Comparison of ENCODE assay signal across 10 mouse cellular contexts in genomic region chr4:116405276-116405954, GRCm38 (mm10). TPM values are rescaled to one million over a fixed set of nuclear protein-coding genes. Genes with fewer than 3 reads are reported as not detected.
DNase-seq lines count a peak whose midpoint lies in the region; ATAC-seq and TF ChIP-seq lines count a peak whose summit lies in the region.
"Had no signal": no experiment of that assay in that cellular context is flagged by ENCODE, and none has a peak within 500 bp of the region (broad histone marks: within the 10 kb centered on the region; RNA-seq: fewer than 3 reads in every experiment).

No protein-coding gene starts in this region.

- peak overlapping the region; percentile 27 for H3K4me2 ChIP-seq in embryonic facial prominence, embryonic 15.5 days (replicated peaks)
- peak overlapping the region; percentile 57 for H3K4me2 ChIP-seq in hindbrain, embryonic 14.5 days (replicated peaks)
- H3K4me2 ChIP-seq in neural tube, embryonic 14.5 days (ENCODE audit: low read depth, low read length) = peak overlapping the region; percentile 59

- H3K36me3 ChIP-seq in embryonic facial prominence, embryonic 15.5 days = no peaks in the 10 kb centered on the region
- no peaks in the 10 kb centered on the region for H3K36me3 ChIP-seq in hindbrain, embryonic 14.5 days (replicated peaks; ENCODE audit: control insufficient read depth, insufficient read depth)
- no peaks in the 10 kb centered on the region for H3K36me3 ChIP-seq in neural tube, embryonic 14.5 days (ENCODE audit: control insufficient read depth, insufficient read depth, low read length)
- H3K36me3 ChIP-seq: G1E had no signal

- no peak for TF ChIP-seq CTCF in layer of hippocampus, adult 2 months (conservative IDR thresholded peaks at IDR 0.05)

- no peaks in the 10 kb centered on the region for H3K9me3 ChIP-seq in embryonic facial prominence, embryonic 15.5 days (replicated peaks)
- H3K9me3 ChIP-seq in hindbrain, embryonic 14.5 days (ENCODE audit: control insufficient read depth, low read length) = no peaks in the 10 kb centered on the region
- no peaks in the 10 kb centered on the region for H3K9me3 ChIP-seq in neural tube, embryonic 14.5 days (ENCODE audit: control insufficient read depth, low read length)
- H3K9me3 ChIP-seq: G1E had no signal

- DNase-seq in layer of hippocampus, adult 2 months (ENCODE audit: low spot score in 2 of 2) = no peak
- DNase-seq in layer of hippocampus, adult 11-12 months (ENCODE audit: low spot score) = no peak
- DNase-seq in hindbrain, embryonic 14.5 days (ENCODE audit: low spot score) = no peak
- no peak for DNase-seq in gastrocnemius, postnatal 14 days
- DNase-seq in natural killer cell, adult 2 months (ENCODE audit: low spot score in 2 of 2) = no peak
- DNase-seq: kidney, adult 9 months; liver, postnatal 0 days had no signal

- no peaks in the 10 kb centered on the region for H3K27me3 ChIP-seq in embryonic facial prominence, embryonic 15.5 days
- H3K27me3 ChIP-seq in hindbrain, embryonic 14.5 days (ENCODE audit: control insufficient read depth, insufficient read depth, low read length) = no peaks in the 10 kb centered on the region
- no peaks in the 10 kb centered on the region for H3K27me3 ChIP-seq in neural tube, embryonic 14.5 days (ENCODE audit: control insufficient read depth, insufficient read depth, low read length)

- intact Hi-C loops in gastrocnemius, postnatal 14 days (cut with DNase I; ENCODE audit: low total_unique reads) = no loop called here

- H3K27ac ChIP-seq in layer of hippocampus, adult 2 months = peak overlapping the region; percentile 86
- 0 out of 2 replicates have a peak overlapping the region, but pooled peaks have one; percentile 48 for H3K27ac ChIP-seq in embryonic facial prominence, embryonic 15.5 days (replicated peaks)
- H3K27ac ChIP-seq in hindbrain, embryonic 14.5 days = peak overlapping the region; percentile 88
- peak overlapping the region; percentile 87 for H3K27ac ChIP-seq in neural tube, embryonic 14.5 days (ENCODE audit: low read depth, low read length)

- no peak for ATAC-seq in embryonic facial prominence, embryonic 15.5 days (ENCODE audit: insufficient number of reproducible peaks, low FRiP score, low TSS enrichment, low read depth)
- ATAC-seq in hindbrain, embryonic 14.5 days (ENCODE audit: low FRiP score) = 0 out of 2 replicates have a peak, but pooled peaks have one; percentile 21
- ATAC-seq in neural tube, embryonic 14.5 days (ENCODE audit: low read depth) = peak; percentile 54; the same call in 1 of the 2 replicates
- ATAC-seq: liver, postnatal 0 days had no signal

- 0 out of 2 replicates have a peak overlapping the region, but pooled peaks have one; percentile 15 for H3K9ac ChIP-seq in embryonic facial prominence, embryonic 15.5 days
- peak overlapping the region; percentile 66 for H3K9ac ChIP-seq in hindbrain, embryonic 14.5 days
- peak overlapping the region; percentile 63; the same call in 1 of the 2 replicates for H3K9ac ChIP-seq in neural tube, embryonic 14.5 days (replicated peaks; ENCODE audit: low read depth, low read length)
- H3K9ac ChIP-seq: liver, postnatal 0 days had no signal

- 53% methylated on average over 7 of the region's 7 CpGs for WGBS in embryonic facial prominence, embryonic 15.5 days
- WGBS in hindbrain, embryonic 14.5 days = 21% methylated on average over 7 of the region's 7 CpGs
- 32% methylated on average over 7 of the region's 7 CpGs for WGBS in neural tube, embryonic 14.5 days

- H3K4me3 ChIP-seq in layer of hippocampus, adult 2 months = peak overlapping the region; percentile 56
- 0 out of 2 replicates have a peak overlapping the region, but pooled peaks have one; percentile 20 for H3K4me3 ChIP-seq in embryonic facial prominence, embryonic 15.5 days (replicated peaks)
- peak overlapping the region; percentile 34 for H3K4me3 ChIP-seq in hindbrain, embryonic 14.5 days (replicated peaks; ENCODE audit: low read length)
- H3K4me3 ChIP-seq in neural tube, embryonic 14.5 days (ENCODE audit: low read depth, low read length) = peak overlapping the region; percentile 34

- H3K4me1 ChIP-seq in embryonic facial prominence, embryonic 15.5 days = no peaks in the 10 kb centered on the region
- H3K4me1 ChIP-seq in hindbrain, embryonic 14.5 days (replicated peaks; ENCODE audit: control insufficient read depth, insufficient read depth, low read length) = peaks cover 25% of the 10 kb centered on the region
- H3K4me1 ChIP-seq in neural tube, embryonic 14.5 days (ENCODE audit: control insufficient read depth, insufficient read depth, low read length) = peaks cover 7% of the 10 kb centered on the region

RNA-seq across cellular contexts. Expression of gene Mast2, which starts 58.6 kb away (rescaled TPM):
- total RNA-seq in layer of hippocampus, adult 2 months (2021) = 10 to 100 TPM; 88.7 to 98.0 TPM
- 16.1 and 17.9 TPM in 2 replicates for polyA plus RNA-seq in embryonic facial prominence, embryonic 15.5 days (2015; fragmentation: Nextera tagmentation; extraction: Ambion mirVana)
- polyA plus RNA-seq in hindbrain, embryonic 14.5 days (2014; fragmentation: Nextera tagmentation; extraction: Ambion mirVana) = 60.0 and 68.7 TPM in 2 replicates
- 53.0 and 72.5 TPM in 2 replicates for polyA plus RNA-seq in neural tube, embryonic 14.5 days (2014; fragmentation: Nextera tagmentation; extraction: Ambion mirVana)
- total RNA-seq in gastrocnemius, postnatal 14 days (2021) = 10 to 100 TPM; 52.1 to 70.5 TPM

Comparison
In these comparisons a context has a peak if more than half of its experiments do, and no peak if none do; other contexts are left out.
1. H3K9ac ChIP-seq: peak in every context shown above with its lines; median percentile 66 in hindbrain, embryonic 14.5 days; 63 in neural tube, embryonic 14.5 days; 15 in embryonic facial prominence, embryonic 15.5 days.